Mouse (Mus musculus) stomach, postnatal 0 days (tissue): Measurements from ENCODE around the gene Kcna3. TPM values are rescaled to one million over a fixed set of nuclear protein-coding genes. Genes with fewer than 3 reads are reported as not detected.

Source experiments
- ATAC-seq: fragments of 200-750 bp; cut with Nextera tagmentation; 2 replicates; pipeline ENCODE4 v1.8.0; 2017; ENCODE audit not compliant: low FRiP score, low TSS enrichment
- DNase-seq: peaks from one replicate; pipeline ENCODE4 v3.0.0-alpha.2; 2016; ENCODE audit warnings: low spot score
- H3K27ac ChIP-seq: fragments of 300-500 bp; sonication (generic); replicated peaks from 2 replicates; pipeline ENCODE4 v1.5.1; 2014; ENCODE audit warnings: mild to moderate bottlenecking, control low read depth
- H3K27me3 ChIP-seq: fragments of 300-500 bp; sonication (generic); 2 replicates; pipeline ENCODE4 v1.6.1; 2014; ENCODE audit warnings: low read length; ENCODE audit not compliant: control insufficient read depth, insufficient read depth
- H3K36me3 ChIP-seq: fragments of 300-500 bp; sonication (generic); 2 replicates; pipeline ENCODE4 v1.6.1; 2014; ENCODE audit warnings: low read length, mixed read lengths; ENCODE audit not compliant: control insufficient read depth, insufficient read depth
- H3K4me1 ChIP-seq: fragments of 300-500 bp; sonication (generic); replicated peaks from 2 replicates; pipeline ENCODE4 v1.6.1; 2014; ENCODE audit warnings: antibody characterized with exemption; ENCODE audit not compliant: control insufficient read depth, insufficient read depth
- H3K4me2 ChIP-seq: fragments of 300-500 bp; sonication (generic); replicated peaks from 2 replicates; pipeline ENCODE4 v1.6.1; 2014; ENCODE audit warnings: low read depth, mild to moderate bottlenecking, control low read depth, moderate library complexity
- H3K4me3 ChIP-seq: fragments of 300-500 bp; sonication (generic); 2 replicates; pipeline ENCODE4 v1.5.1; 2014; ENCODE audit warnings: low read depth, low read length, control low read depth
- H3K9ac ChIP-seq: fragments of 300-500 bp; sonication (generic); 2 replicates; pipeline ENCODE4 v1.6.1; 2014; ENCODE audit warnings: mild to moderate bottlenecking, low read length, control low read depth, mixed read lengths
- H3K9me3 ChIP-seq: fragments of 300-500 bp; sonication (generic); 2 replicates; pipeline ENCODE4 v1.6.1; 2016; ENCODE audit warnings: low read length; ENCODE audit not compliant: control insufficient read depth
- CTCF ChIP-seq: IDR thresholded peaks from 2 replicates; pipeline ENCODE4 v1.5.1; 2016; ENCODE audit warnings: antibody characterized with exemption, low read depth, mild to moderate bottlenecking, moderate library complexity
- EP300 ChIP-seq: optimal IDR thresholded peaks from 2 replicates; pipeline ENCODE3; 2016; ENCODE audit warnings: antibody characterized with exemption
- WGBS: fragments of 180-500 bp; shearing (Covaris S2); extraction: QIAGEN DNeasy Blood & Tissue Kit; methylation state at CpG from one replicate; pipeline ENCODE4 v1.1.7; 2014; 5-methylcytosine and 5-hydroxymethylcytosine counted together
- polyA plus RNA-seq: library from polyadenylated mRNA; unstranded; fragments of >200 nt; fragmentation: Nextera tagmentation; extraction: Ambion mirVana; gene quantifications from 2 replicates; pipeline ENCODE4 v1.2.1, GENCODE M21; 2015

Gene Kcna3
- polyA plus RNA-seq, 1 experiment from 2014 or later: 0.15 TPM

DNA sequence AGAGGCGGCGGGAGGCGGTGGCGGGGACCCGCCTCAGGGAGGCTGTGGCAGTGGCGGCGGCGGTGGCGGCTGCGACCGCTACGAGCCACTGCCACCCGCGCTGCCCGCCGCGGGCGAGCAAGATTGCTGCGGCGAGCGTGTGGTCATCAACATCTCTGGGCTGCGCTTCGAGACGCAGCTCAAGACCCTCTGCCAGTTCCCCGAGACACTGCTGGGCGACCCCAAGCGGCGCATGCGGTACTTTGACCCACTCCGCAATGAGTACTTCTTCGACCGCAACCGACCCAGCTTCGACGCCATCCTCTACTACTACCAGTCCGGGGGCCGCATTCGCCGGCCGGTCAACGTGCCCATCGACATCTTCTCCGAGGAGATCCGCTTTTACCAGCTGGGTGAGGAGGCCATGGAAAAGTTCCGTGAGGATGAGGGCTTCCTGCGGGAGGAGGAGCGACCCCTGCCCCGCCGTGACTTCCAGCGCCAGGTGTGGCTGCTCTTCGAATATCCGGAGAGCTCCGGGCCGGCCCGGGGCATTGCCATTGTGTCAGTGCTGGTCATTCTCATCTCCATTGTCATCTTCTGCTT, 580 bp downstream of the Kcna3 start:
- Histone ChIP-seq H3K4me2 (peak overlapping the region; percentile 99), H3K36me3 (no peaks in the 10 kb centered on the region), H3K27ac (no peak overlapping the region), H3K9ac (peak overlapping the region; percentile 61), H3K4me3 (peak overlapping the region; percentile 61), H3K27me3 (no peaks in the 10 kb centered on the region), H3K9me3 (no peaks in the 10 kb centered on the region), H3K4me1 (no peaks in the 10 kb centered on the region)
- ATAC-seq: no peak; the same call in 1 of the 2 replicates
- DNase-seq: peak; percentile 15
- under 1% methylated on average over 40 of the region's 55 CpGs for WGBS
- TF ChIP-seq CTCF (peak; percentile 20; the same call in 1 of the 2 replicates), EP300 (no peak)

DNA sequence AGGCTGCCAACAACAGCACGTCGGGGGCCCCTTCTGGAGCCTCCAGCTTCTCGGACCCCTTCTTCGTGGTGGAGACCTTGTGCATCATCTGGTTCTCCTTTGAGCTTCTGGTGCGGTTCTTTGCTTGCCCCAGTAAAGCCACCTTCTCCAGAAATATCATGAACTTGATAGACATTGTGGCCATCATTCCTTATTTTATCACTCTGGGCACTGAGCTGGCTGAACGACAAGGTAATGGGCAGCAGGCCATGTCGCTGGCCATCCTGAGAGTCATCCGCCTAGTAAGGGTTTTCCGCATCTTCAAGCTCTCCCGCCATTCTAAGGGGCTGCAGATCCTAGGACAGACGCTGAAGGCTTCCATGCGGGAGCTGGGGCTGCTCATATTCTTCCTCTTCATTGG, 1.1 kb downstream of the Kcna3 start:
- Histone ChIP-seq H3K9ac (no peak overlapping the region), H3K4me2 (peak overlapping the region; percentile 99), H3K9me3 (no peaks in the 10 kb centered on the region), H3K27me3 (no peaks in the 10 kb centered on the region), H3K27ac (no peak overlapping the region), H3K4me1 (no peaks in the 10 kb centered on the region), H3K4me3 (peak overlapping the region; percentile 61), H3K36me3 (no peaks in the 10 kb centered on the region)
- WGBS: 49% methylated on average over 12 of the region's 12 CpGs
- DNase-seq (no peak), ATAC-seq (no peak)
- TF ChIP-seq EP300: no peak
- no peak for TF ChIP-seq CTCF

DNA sequence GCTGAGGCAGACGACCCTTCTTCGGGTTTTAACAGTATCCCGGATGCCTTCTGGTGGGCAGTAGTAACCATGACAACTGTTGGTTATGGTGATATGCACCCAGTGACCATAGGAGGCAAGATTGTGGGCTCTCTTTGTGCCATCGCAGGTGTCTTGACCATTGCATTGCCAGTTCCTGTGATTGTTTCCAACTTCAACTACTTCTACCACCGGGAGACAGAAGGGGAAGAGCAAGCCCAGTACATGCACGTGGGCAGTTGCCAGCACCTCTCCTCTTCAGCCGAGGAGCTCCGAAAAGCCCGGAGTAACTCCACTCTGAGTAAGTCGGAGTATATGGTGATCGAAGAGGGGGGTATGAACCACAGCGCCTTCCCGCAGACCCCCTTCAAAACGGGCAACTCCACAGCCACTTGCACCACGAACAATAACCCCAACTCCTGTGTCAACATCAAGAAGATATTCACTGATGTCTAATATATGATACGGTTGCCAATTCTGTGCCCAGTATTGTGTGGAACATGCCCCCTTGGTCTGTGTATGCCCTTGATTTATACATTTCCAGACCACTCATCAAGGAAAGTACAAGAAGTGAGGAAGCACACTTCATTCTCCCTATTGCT, 1.7 kb downstream of the Kcna3 start:
- TF ChIP-seq CTCF: no peak
- TF ChIP-seq EP300: no peak
- no peaks in the 10 kb centered on the region for H3K9me3 ChIP-seq
- WGBS: 76% methylated on average over 16 of the region's 16 CpGs
- no peak overlapping the region for H3K9ac ChIP-seq
- ATAC-seq (no peak), DNase-seq (no peak)
- H3K27me3 ChIP-seq: no peaks in the 10 kb centered on the region
- H3K4me2 ChIP-seq: no peak overlapping the region
- no peak overlapping the region for H3K4me3 ChIP-seq
- H3K36me3 ChIP-seq: no peaks in the 10 kb centered on the region
- H3K4me1 ChIP-seq: no peaks in the 10 kb centered on the region
- H3K27ac ChIP-seq: no peak overlapping the region

DNA sequence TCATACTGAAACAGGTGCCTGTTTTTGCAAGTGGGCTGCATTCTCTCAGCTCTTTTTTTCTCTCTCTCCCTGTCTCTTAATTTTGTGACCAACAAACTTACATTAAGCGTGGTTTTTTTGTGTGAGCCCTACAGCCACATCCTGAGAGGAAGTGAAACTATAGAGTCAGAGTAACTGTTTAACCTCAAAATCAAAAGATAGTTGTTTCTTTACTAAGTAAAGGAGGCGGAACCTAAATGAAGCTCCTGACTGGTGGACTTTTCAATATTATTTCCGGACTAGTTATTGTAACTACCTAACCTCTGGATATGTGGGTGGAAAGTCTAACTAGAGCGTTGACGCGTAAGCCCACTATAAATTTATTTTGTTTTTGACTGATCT, 2.2 kb downstream of the Kcna3 start:
- DNase-seq (no peak), ATAC-seq (no peak)
- WGBS: 78% methylated on average over 6 of the region's 6 CpGs
- Histone ChIP-seq H3K9ac (no peak overlapping the region), H3K27me3 (no peaks in the 10 kb centered on the region), H3K4me3 (no peak overlapping the region), H3K4me2 (no peak overlapping the region), H3K4me1 (no peaks in the 10 kb centered on the region), H3K27ac (no peak overlapping the region), H3K9me3 (no peaks in the 10 kb centered on the region), H3K36me3 (no peaks in the 10 kb centered on the region)
- TF ChIP-seq CTCF (no peak), EP300 (no peak)

DNA sequence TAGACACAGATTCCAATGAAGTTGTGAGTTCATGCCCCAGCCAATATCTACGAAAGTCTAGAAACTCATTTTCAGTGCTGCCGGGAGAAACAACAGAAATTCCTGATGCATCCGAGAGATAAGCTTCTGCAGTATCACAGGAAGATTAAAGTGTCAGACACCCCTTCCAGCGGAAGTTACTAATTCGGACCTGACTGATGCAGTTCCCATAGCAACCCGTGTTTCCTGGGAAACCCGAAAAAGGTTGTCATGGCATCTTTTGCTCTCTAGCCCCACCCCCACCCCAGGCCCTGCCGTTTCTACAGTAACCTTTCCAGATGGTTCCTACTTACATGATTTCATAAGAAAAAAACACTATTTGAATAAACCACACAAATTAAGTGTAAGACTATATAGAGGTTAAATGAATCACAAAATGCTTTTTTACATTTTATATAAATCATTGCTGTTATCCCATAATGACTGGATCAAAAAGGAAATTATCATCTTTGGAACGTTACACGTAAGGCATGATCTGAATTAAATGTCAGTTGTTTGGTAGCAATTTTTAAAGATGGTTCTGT, 2.8 kb downstream of the Kcna3 start:
- no peak overlapping the region for H3K27ac ChIP-seq
- H3K27me3 ChIP-seq: no peaks in the 10 kb centered on the region
- ATAC-seq (no peak), DNase-seq (no peak)
- no peak for TF ChIP-seq EP300
- no peak for TF ChIP-seq CTCF
- no peaks in the 10 kb centered on the region for H3K36me3 ChIP-seq
- 63% methylated on average over 10 of the region's 10 CpGs for WGBS
- no peak overlapping the region for H3K4me2 ChIP-seq
- no peak overlapping the region for H3K9ac ChIP-seq
- H3K4me1 ChIP-seq: no peaks in the 10 kb centered on the region
- H3K9me3 ChIP-seq: no peaks in the 10 kb centered on the region
- H3K4me3 ChIP-seq: no peak overlapping the region

DNA sequence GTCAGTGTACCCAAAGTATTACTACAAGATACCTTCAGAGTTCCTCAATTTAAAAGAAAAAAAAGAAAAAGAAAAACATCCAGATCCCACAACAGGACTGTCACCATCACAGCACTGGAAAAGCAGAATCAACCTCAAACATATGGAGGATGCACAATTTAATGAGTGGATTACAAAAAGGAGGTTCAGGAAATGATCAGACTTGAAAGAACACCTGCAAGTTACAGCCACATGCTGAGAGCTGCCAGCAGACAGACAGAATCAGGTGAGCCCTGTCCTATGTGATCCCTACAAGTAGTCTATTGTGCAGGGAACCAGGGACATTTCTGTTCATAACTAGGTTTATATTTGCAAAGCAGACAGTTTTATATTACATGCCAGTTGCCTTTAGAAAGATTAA, 3.3 kb downstream of the Kcna3 start:
- Histone ChIP-seq H3K4me1 (no peaks in the 10 kb centered on the region), H3K27me3 (no peaks in the 10 kb centered on the region), H3K4me3 (no peak overlapping the region), H3K27ac (no peak overlapping the region), H3K36me3 (no peaks in the 10 kb centered on the region), H3K9me3 (no peaks in the 10 kb centered on the region), H3K4me2 (no peak overlapping the region), H3K9ac (no peak overlapping the region)
- DNase-seq (no peak), ATAC-seq (no peak)
- TF ChIP-seq CTCF (no peak), EP300 (no peak)
